Mouse (Mus musculus) embryo, embryonic 11.5 days (tissue): ENCODE data around the gene Krtap4-6.
"Not testable (repeated sequence)": the region's sequence is repeated elsewhere in the genome, so short reads cannot be mapped to it uniquely, and the experiment has no call there.

Experiments
- DNase-seq: peaks from one replicate; pipeline ENCODE4 v3.0.0-alpha.2; 2012; ENCODE audit warnings: low read depth, low spot score

Krtap4-6 gene

DNA sequence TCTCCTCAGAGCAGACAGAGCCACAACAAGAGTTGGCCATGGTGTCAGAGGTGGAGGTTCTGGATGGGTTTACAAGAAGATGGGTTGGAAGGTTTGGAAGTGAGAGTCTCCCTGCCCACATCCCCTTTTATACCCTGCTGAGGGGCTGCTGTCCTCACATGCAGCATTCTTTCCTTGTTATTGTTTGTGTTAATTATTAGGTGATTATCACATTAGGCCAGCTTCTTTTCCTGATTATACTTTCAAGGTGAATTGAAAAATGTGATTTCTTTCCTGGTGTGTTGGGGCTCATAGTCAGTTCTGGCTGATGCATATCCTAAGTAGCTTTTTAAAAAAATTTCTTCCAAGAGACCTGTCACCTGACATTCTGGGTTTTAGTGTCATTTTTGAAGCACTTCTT is at the start of gene Krtap4-6:
Gene Krtap4-6, minus strand, starts transcription at position 101 of the 400 bp plus-strand sequence.
- no peak for DNase-seq

DNA sequence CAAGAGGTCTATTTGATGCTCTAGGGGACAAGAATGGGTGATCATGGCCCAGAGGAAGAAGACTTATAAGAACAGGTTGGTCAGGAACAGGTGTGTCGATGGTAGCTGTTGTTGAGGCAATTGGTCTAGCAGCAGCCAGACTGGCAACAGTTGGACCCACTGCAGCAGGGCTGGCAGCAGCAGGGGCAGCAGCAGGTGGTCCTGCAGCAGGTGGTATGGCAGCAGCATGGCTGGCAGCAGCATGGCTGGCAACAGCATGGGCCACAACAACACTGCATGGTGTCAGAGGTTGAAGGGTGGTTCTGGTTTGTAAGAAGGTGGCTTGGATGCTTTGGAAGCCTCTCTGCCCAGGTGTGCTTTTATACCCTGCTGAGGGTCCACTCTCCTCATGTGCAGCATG is 24.7 kb upstream of the Krtap4-6 start, which contains the start of gene Gm14190:
Gene Gm14190, minus strand, starts transcription at position 278 of the 400 bp plus-strand sequence.
- DNase-seq: no peak

GRCm38 (mm10) chr11:99685235-99685634 is 19.5 kb upstream of the Krtap4-6 start:
- DNase-seq: not testable (repeated sequence)

DNA sequence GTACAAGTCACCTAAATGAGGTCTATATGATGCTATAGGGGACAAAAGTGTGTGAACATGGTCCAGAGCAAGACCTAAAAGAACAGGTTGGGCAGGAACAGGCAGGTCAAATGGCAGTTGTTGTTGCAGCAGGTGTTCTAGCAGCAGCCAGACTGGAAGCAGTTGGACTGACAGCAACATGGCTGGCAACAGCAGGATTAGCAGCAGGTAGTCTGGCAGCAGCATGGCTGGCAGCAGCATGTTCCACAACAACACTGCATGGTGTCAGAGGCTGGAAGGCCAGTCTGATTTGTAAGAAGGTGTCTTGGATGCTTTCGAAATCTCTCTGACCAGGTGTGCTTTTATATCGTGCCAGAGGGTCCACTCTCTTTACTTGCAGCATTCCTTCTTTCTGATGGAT is 17.7 kb upstream of the Krtap4-6 start:
- DNase-seq: no peak

GRCm38 (mm10) chr11:99662802-99663201 is 3.0 kb downstream of the Krtap4-6 start:
- no peak for DNase-seq

DNA sequence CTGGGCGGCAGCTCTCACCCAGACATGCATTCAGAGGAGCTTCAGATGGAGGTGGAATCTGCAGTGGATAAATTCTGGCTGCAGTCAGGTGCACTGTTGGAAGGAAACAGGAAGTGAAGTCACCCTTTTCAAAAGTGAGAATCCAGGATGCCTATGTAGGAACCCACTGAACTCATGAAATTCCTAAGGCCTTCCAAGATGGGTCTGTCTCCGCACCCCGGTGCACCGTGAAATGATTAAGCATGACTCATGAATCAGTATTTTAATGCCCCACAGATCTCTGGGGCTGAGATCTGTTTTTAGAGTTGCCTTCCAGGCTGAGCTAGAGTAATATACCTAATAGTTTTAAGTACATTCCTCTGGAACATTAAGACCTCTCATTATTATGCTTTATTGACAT is 6.5 kb downstream of the Krtap4-6 start:
- DNase-seq: no peak

- not testable (repeated sequence) for DNase-seq
Observed at GRCm38 (mm10) chr11:99658467-99659010, 7.2 kb downstream of the Krtap4-6 start, which contains the start of gene Gm11563. Gene Gm11563, minus strand, starts transcription at chr11:99658960.

DNA sequence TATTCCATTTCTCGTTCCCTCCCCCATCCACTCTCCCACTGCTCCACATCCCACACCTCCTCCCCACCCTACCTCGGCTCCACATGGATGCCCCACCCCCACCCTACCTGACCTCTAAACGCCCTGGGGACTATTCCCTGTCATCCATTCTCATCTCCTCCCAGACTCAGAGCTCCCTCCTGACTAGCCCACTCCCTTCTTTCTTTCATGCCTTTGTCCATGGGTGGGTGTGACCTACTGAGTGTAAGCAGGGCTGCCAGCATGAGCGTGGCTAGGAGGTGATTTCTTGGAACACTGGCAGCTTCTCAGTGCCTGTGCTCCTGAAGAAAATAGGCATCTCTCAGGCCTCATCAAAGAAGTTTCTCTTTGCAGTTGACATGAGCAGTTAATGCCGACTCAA is 8.7 kb downstream of the Krtap4-6 start:
- DNase-seq: no peak

DNA sequence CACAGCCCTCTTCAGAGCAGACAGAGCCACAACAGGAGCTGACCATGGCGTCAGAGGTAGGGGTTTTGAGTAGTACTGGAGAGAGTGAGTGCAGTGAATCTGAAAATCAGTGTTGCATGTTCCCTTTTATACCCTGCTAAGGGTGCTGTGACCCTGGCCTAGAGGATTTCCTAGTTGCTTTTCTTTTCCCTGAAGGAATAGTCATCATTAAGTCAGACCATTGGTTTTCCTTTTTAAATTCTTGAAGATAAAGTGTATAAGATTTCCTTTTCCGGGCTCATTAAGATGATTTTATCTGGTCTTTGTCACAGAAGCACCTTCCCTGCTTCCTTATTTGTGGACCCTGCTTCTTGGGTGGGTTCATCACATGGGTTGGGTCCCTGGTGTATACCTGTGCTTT is 15.6 kb downstream of the Krtap4-6 start, which contains the start of gene Gm11555:
Gene Gm11555, minus strand, starts transcription at position 101 of the 400 bp plus-strand sequence.
- no peak for DNase-seq

DNA sequence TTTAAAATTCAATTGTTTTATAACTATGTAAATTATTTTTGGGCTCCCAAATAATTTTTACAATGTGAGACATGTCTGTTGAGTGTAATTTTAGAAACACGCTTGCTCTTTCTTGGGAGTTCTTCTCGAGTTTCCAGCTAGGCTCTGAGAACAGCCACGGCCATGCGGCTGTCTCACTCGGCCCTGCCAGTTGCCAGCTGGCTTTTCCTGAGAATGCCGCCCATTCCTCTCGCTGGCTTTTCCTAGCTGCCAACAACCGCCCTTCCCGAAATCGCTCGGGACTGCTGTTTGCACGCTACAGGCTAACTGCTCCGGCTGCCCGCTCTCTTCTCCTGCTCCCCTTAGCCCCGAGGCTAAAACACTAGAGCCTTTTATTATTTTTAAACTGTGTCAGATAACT is 19.3 kb downstream of the Krtap4-6 start:
- DNase-seq: no peak

GRCm38 (mm10) chr11:99644351-99644750 is 21.4 kb downstream of the Krtap4-6 start:
- DNase-seq: no peak

- not testable (repeated sequence) for DNase-seq
Observed at GRCm38 (mm10) chr11:99643635-99644139, 22.1 kb downstream of the Krtap4-6 start, which contains the start of gene Krtap4-7. Gene Krtap4-7, minus strand, starts transcription at chr11:99644089.

DNA sequence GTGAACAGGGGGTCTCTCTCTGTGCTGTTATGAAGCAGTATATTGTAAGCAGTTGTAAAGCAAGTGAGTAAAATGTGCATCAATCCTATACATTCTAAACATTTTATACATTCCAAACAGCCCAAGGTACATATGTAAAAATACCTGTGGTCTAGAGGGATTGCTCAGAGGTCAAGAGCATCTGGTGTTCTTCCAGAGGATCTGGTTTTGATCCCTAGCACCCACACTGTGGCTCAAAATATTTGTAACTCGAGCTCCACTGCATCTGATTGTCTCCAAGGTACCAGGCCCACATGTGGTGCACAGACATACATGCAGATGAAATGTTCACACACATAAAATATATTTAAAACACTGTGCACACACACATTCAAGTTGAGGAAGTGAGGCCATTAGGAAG is 24.8 kb downstream of the Krtap4-6 start:
- DNase-seq: no peak

DNA sequence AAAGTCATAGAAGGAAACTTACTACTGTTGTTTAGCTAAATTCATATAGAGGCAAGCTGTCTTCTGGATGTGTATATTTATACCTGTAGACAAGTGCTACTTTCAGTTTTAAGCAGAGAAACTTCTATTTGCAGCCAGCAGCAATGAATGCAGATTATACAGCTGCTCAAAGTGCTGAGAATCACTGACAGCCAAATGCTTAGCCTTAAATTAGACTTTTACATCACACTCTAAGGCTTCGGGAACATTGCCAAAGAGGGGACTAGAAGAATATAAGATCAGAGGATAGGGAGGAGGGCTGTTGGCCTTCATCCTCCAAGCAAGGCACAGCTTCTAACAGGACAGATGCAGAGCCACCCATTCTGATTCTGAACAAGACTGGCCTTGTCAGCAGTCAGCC is 28.7 kb downstream of the Krtap4-6 start:
- no peak for DNase-seq

DNA sequence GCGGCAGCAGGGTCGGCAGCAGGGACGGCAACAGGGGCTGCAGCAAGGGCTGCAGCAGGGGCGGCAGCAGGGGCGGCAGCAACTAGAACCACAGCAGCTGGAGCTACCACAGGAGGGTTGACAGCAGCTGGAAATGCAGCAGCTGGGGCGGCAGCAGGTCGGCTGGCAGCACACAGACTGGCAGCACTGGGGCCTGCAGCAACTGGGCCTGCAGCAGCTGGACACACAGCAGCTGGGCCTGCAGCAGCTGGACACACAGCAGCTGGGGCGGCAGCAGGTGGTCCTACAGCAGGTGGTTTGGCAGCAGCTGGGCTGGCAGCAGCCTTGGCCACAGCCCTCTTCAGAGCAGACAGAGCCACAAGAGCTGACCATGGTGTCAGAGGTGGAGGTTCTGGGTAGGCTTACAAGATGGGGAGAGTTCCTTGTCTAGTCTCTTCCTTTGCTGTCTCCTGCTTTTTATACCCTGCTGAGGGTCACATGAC is 31.1 kb downstream of the Krtap4-6 start, which contains the start of gene Krtap4-2:
Gene Krtap4-2, minus strand, starts transcription at position 432 of the 482 bp plus-strand sequence.
- DNase-seq: no peak

GRCm38 (mm10) chr11:99633293-99633692 is 32.5 kb downstream of the Krtap4-6 start:
- no peak for DNase-seq

DNA sequence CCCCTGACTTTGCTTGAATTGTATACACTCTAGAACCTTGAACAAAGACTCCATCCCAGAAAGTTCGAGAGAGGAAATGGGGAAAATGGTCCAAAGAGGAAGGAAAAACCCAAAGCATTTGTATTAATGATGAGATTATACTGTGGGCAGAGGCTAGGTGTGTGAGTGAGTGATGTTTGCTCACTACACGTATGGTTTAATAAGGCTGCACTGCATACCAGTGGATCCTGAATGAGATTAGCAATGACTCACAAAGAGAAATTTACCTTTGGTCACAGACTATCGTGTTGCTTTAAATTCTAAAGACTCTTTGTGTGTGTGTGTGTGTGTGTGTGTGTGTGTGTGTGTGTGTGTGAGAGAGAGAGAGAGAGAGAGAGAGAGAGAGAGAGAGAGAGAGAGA is 34.9 kb downstream of the Krtap4-6 start:
- no peak for DNase-seq

GRCm38 (mm10) chr11:99628138-99628537 is 37.6 kb downstream of the Krtap4-6 start, which contains the start of gene Krtap4-1:
Gene Krtap4-1, minus strand, starts transcription at chr11:99628238.
- DNase-seq: no peak

DNA sequence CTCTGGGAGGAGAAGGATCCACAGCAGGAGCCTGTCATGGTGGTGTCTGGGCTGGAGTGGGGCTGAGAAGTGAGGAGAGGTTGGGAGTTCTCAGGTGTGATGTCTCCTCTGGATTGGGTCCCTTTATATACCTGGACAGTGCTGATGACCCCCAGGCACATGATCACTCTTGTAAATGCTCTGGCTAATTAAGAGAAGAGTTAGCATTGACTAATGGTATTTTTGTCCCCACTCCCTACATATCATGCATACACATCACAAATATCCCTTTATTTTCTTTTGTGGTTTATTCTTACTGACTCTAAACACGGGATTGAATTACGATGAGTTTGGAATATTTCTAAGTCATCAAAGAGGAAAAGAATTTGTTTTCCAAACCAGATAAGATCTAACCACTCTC is 45.4 kb downstream of the Krtap4-6 start, which contains the start of gene Gm11562:
Gene Gm11562, minus strand, starts transcription at position 101 of the 400 bp plus-strand sequence.
- DNase-seq: no peak
